8 mouse cellular contexts compared by ENCODE assay signal in genomic region chr6:124829799-124830700, GRCm38 (mm10). TPM values are rescaled to one million over a fixed set of nuclear protein-coding genes. Genes with fewer than 3 reads are reported as not detected.
DNase-seq lines count a peak whose midpoint lies in the region; ATAC-seq lines count a peak whose summit lies in the region.

No protein-coding gene starts in this region.

- peak overlapping the region; percentile 69 for H3K4me3 ChIP-seq in intestine, embryonic 14.5 days (ENCODE audit: low read depth, low read length)

- H3K27me3 ChIP-seq in intestine, embryonic 14.5 days (replicated peaks; ENCODE audit: control insufficient read depth, insufficient read depth, low read length), result no peaks in the 10 kb centered on the region

- peak; percentile 94 to 98 for DNase-seq in adrenal gland, adult (ENCODE audit: inconsistent age in 2 of 2, low spot score in 1 of 2)
- peak; percentile 99 for DNase-seq in embryo, embryonic 10.5 days (ENCODE audit: low spot score)
- peak; percentile 91 for DNase-seq in gastrocnemius, postnatal 14 days
- peak; percentile 95 for DNase-seq in intestine, embryonic 14.5 days (ENCODE audit: low spot score)
- DNase-seq in left cerebral cortex, postnatal 14 days (ENCODE audit: low spot score in 2 of 2), result peak; percentile 95 to 97
- peak; percentile 96 for DNase-seq in mesoderm, embryonic 11.5 days (ENCODE audit: low read depth, low spot score)
- peak; percentile 91 to 95 for DNase-seq in right cerebral cortex, postnatal 36 days (ENCODE audit: low spot score in 2 of 2)
- DNase-seq in yolk sac, embryonic 10.5 days (ENCODE audit: low spot score), result peak; percentile 97

- peaks cover 6% of the 10 kb centered on the region; the same call in 1 of the 2 replicates for H3K4me1 ChIP-seq in intestine, embryonic 14.5 days (replicated peaks; ENCODE audit: control insufficient read depth, insufficient read depth, low read length)

- peak overlapping the region; percentile 85 for H3K4me2 ChIP-seq in intestine, embryonic 14.5 days (ENCODE audit: low read length)

- peaks cover 50% of the 10 kb centered on the region for H3K36me3 ChIP-seq in intestine, embryonic 14.5 days (ENCODE audit: control insufficient read depth, insufficient read depth, low read length)

- peak overlapping the region; percentile 78 for H3K9ac ChIP-seq in intestine, embryonic 14.5 days (ENCODE audit: low read length)

- intact Hi-C loops in gastrocnemius, postnatal 14 days (cut with DNase I; ENCODE audit: low total_unique reads), result no loop called here
- intact Hi-C loops in left cerebral cortex, postnatal 14 days (cut with DNase I), result no loop called here

- H3K9me3 ChIP-seq in intestine, embryonic 14.5 days (ENCODE audit: control insufficient read depth, low read length), result no peaks in the 10 kb centered on the region

- peak overlapping the region; percentile 96 for H3K27ac ChIP-seq in intestine, embryonic 14.5 days (ENCODE audit: low read depth)

- under 1% methylated on average over 38 of the region's 38 CpGs for WGBS in intestine, embryonic 14.5 days

- ATAC-seq in intestine, embryonic 14.5 days (replicated peaks; ENCODE audit: low FRiP score, low TSS enrichment, low read depth), result peak; percentile 90

RNA-seq across cellular contexts. Expression of gene Cdca3, which starts 0.7 kb away (rescaled TPM):
- 1 to 10 TPM; 4.6 to 5.0 TPM for total RNA-seq in gastrocnemius, postnatal 14 days (2021)
- 178 and 183 TPM in 2 replicates for polyA plus RNA-seq in intestine, embryonic 14.5 days (2014; fragmentation: Nextera tagmentation; extraction: Ambion mirVana)
- 1 to 10 TPM; 1.6 to 1.7 TPM for total RNA-seq in left cerebral cortex, postnatal 14 days (2021)

RNA-seq across cellular contexts. Expression of gene Usp5, which starts 0.8 kb away (rescaled TPM):
- 10 to 100 TPM; 55.3 to 61.9 TPM for total RNA-seq in gastrocnemius, postnatal 14 days (2021)
- 126 and 127 TPM in 2 replicates for polyA plus RNA-seq in intestine, embryonic 14.5 days (2014; fragmentation: Nextera tagmentation; extraction: Ambion mirVana)
- total RNA-seq in left cerebral cortex, postnatal 14 days (2021), result 100 to 1,000 TPM; 178 to 184 TPM

RNA-seq across cellular contexts. Expression of gene Gnb3, which starts 10.0 kb away (rescaled TPM):
- 1 to 10 TPM; 6.6 to 7.0 TPM for total RNA-seq in gastrocnemius, postnatal 14 days (2021)
- 2.7 TPM in 2 replicates for polyA plus RNA-seq in intestine, embryonic 14.5 days (2014; fragmentation: Nextera tagmentation; extraction: Ambion mirVana)
- total RNA-seq in left cerebral cortex, postnatal 14 days (2021), result not detected

RNA-seq across cellular contexts. Expression of gene Tpi1, which starts 16.0 kb away (rescaled TPM):
- 1,000 to 10,000 TPM; 2,868 to 2,952 TPM for total RNA-seq in gastrocnemius, postnatal 14 days (2021)
- polyA plus RNA-seq in intestine, embryonic 14.5 days (2014; fragmentation: Nextera tagmentation; extraction: Ambion mirVana), result 1,059 and 1,108 TPM in 2 replicates
- total RNA-seq in left cerebral cortex, postnatal 14 days (2021), result 100 to 1,000 TPM; 629 to 634 TPM

RNA-seq across cellular contexts. Expression of gene Spsb2, which starts 21.6 kb away (rescaled TPM):
- total RNA-seq in gastrocnemius, postnatal 14 days (2021), result 1 to 10 TPM; 3.7 to 4.8 TPM
- 7.3 and 7.4 TPM in 2 replicates for polyA plus RNA-seq in intestine, embryonic 14.5 days (2014; fragmentation: Nextera tagmentation; extraction: Ambion mirVana)
- 1 to 10 TPM; 2.9 to 5.3 TPM for total RNA-seq in left cerebral cortex, postnatal 14 days (2021)

Comparison
In these comparisons a context has a peak if more than half of its experiments do, and no peak if none do; other contexts are left out.
1. Peak in every context shown above with its lines: DNase-seq, ATAC-seq, H3K4me3 ChIP-seq and H3K27ac ChIP-seq.
2. RNA of gene Gnb3, which starts 10.0 kb away (total RNA-seq): 6.6 to 7.0 TPM in gastrocnemius, postnatal 14 days; not detected in left cerebral cortex, postnatal 14 days; every median in the first group is over 4 times any median in the second.